Mouse (Mus musculus): ENCODE measurements around the gene Bace1.

DNA sequence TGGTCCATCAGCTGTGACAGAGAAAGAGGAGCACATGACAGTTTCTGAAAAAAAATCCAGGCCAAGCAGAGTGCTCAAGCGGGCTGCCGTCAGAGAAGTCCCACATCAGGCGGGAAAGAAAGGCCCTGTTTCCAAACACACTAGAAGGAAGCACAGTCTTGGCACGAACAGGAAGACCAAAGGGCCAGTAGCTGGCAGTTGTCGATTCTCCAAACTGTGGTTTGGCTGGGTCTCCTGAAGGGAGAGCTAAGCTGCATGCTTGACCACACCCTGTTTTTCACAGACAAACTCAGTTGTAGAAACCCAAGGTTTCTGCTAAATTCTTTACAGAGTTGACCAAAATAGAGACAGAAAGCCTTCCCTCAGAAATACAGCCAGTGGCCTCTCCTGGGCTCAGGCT, 42.7 kb upstream of the Bace1 start:
- TF ChIP-seq POLR2A (IDR thresholded peaks at IDR 0.05; ENCODE audit: control insufficient read depth, extremely low read depth, insufficient read depth, low read length, poor library complexity), result no peak
- TF ChIP-seq CTCF (IDR thresholded peaks at IDR 0.05; ENCODE audit: borderline replicate concordance, control insufficient read depth, extremely low read depth, insufficient read depth, low read length, poor library complexity), result no peak

Measured in thymus, adult 2 months (tissue).